9 mouse cellular contexts compared by ENCODE assay signal in genomic region chr11:4174586-4174985, GRCm38 (mm10). TPM values are rescaled to one million over a fixed set of nuclear protein-coding genes. Genes with fewer than 3 reads are reported as not detected.
DNase-seq lines count a peak whose midpoint lies in the region; ATAC-seq lines count a peak whose summit lies in the region.
"Had no signal": no experiment of that assay in that cellular context is flagged by ENCODE, and none has a peak within 500 bp of the region (broad histone marks: within the 10 kb centered on the region; RNA-seq: fewer than 3 reads in every experiment).

No protein-coding gene starts in this region.

- H3K36me3 ChIP-seq in forebrain, embryonic 16.5 days (ENCODE audit: control insufficient read depth, insufficient read depth) = peaks cover 75% of the 10 kb centered on the region
- H3K36me3 ChIP-seq in forebrain, embryonic 14.5 days (ENCODE audit: control insufficient read depth, insufficient read depth, low read length) = peaks cover 100% of the 10 kb centered on the region

- no peaks in the 10 kb centered on the region for H3K27me3 ChIP-seq in forebrain, embryonic 16.5 days (replicated peaks; ENCODE audit: control insufficient read depth, insufficient read depth, low read length)
- H3K27me3 ChIP-seq in forebrain, embryonic 14.5 days (replicated peaks; ENCODE audit: control insufficient read depth, insufficient read depth, low read length) = no peaks in the 10 kb centered on the region
- H3K27me3 ChIP-seq: midbrain, embryonic 12.5 days had no signal

- 0 out of 2 replicates have a peak, but pooled peaks have one; percentile 31 for ATAC-seq in forebrain, embryonic 16.5 days
- ATAC-seq in forebrain, embryonic 14.5 days = no peak
- no peak for ATAC-seq in megakaryocyte, adult 5-6 weeks (ENCODE audit: poor library complexity, severe bottlenecking)
- ATAC-seq in inflammation-experienced regulatory T-cells, adult 6 months = no peak

- 87% methylated on average over 5 of the region's 5 CpGs for WGBS in forebrain, embryonic 16.5 days
- 92% methylated on average over 5 of the region's 5 CpGs for WGBS in forebrain, embryonic 14.5 days

- H3K4me3 ChIP-seq in forebrain, embryonic 16.5 days (replicated peaks; ENCODE audit: low read length) = no peak overlapping the region
- H3K4me3 ChIP-seq in forebrain, embryonic 14.5 days (ENCODE audit: low read depth, low read length) = no peak overlapping the region
- H3K4me3 ChIP-seq: midbrain, embryonic 12.5 days had no signal

- DNase-seq in forebrain, embryonic 14.5 days (ENCODE audit: low spot score) = no peak
- DNase-seq in adrenal gland, postnatal 14 days = peak; percentile 82
- peak; percentile 76 for DNase-seq in heart, adult 8-10 months (ENCODE audit: low spot score)
- peak; percentile 71 to 75 for DNase-seq in left cerebral cortex, postnatal 10 days (ENCODE audit: extremely low spot score in 1 of 2, low spot score in 2 of 2)
- no peak for DNase-seq in c-Kit-positive CD71-positive TER-119-positive erythroid progenitor cells, embryonic 14.5 days (ENCODE audit: low spot score)

- H3K27ac ChIP-seq in forebrain, embryonic 16.5 days (ENCODE audit: low read length) = no peak overlapping the region
- H3K27ac ChIP-seq in forebrain, embryonic 14.5 days (ENCODE audit: low read depth, low read length) = no peak overlapping the region
- H3K27ac ChIP-seq: midbrain, embryonic 12.5 days had no signal

- intact Hi-C loops in left cerebral cortex, postnatal 10 days (cut with DNase I) = no loop called here

- no peaks in the 10 kb centered on the region for H3K9me3 ChIP-seq in forebrain, embryonic 16.5 days (ENCODE audit: control insufficient read depth, low read length)
- no peaks in the 10 kb centered on the region for H3K9me3 ChIP-seq in forebrain, embryonic 14.5 days (replicated peaks; ENCODE audit: control insufficient read depth, low read length)
- H3K9me3 ChIP-seq: midbrain, embryonic 12.5 days had no signal

- no peaks in the 10 kb centered on the region for H3K4me1 ChIP-seq in forebrain, embryonic 16.5 days (replicated peaks; ENCODE audit: control insufficient read depth, insufficient read depth, low read length)
- H3K4me1 ChIP-seq in forebrain, embryonic 14.5 days (ENCODE audit: control insufficient read depth, insufficient read depth, low read length) = no peaks in the 10 kb centered on the region
- H3K4me1 ChIP-seq: midbrain, embryonic 12.5 days had no signal

- H3K4me2 ChIP-seq in forebrain, embryonic 16.5 days (ENCODE audit: low read length) = no peak overlapping the region
- no peak overlapping the region for H3K4me2 ChIP-seq in forebrain, embryonic 14.5 days (ENCODE audit: low read length)
- H3K4me2 ChIP-seq: midbrain, embryonic 12.5 days had no signal

- H3K9ac ChIP-seq in forebrain, embryonic 16.5 days (replicated peaks; ENCODE audit: low read depth, low read length) = no peak overlapping the region
- no peak overlapping the region for H3K9ac ChIP-seq in forebrain, embryonic 14.5 days (ENCODE audit: low read length)
- H3K9ac ChIP-seq: midbrain, embryonic 12.5 days had no signal

RNA-seq across cellular contexts. Expression of gene Tbc1d10a, which starts 12.0 kb away (rescaled TPM):
- 29.1 and 33.4 TPM in 2 replicates for polyA plus RNA-seq in forebrain, embryonic 16.5 days (2015; fragmentation: Nextera tagmentation; extraction: Ambion mirVana)
- 13.3 and 18.3 TPM in 2 replicates for polyA plus RNA-seq in forebrain, embryonic 14.5 days (2014; fragmentation: Nextera tagmentation; extraction: Ambion mirVana)
- total RNA-seq in adrenal gland, postnatal 14 days (2021) = 15.6 and 18.2 TPM in 2 replicates
- 1 to 10 TPM; 7.6 to 9.2 (median 8.2) TPM for total RNA-seq in heart, adult 8-10 months (2022)
- total RNA-seq in left cerebral cortex, postnatal 10 days (2021) = 10 to 100 TPM; 27.4 to 27.8 TPM
- 2.5 and 3.8 TPM in 2 replicates for total RNA-seq in megakaryocyte, adult 5-6 weeks (2015)
- total RNA-seq in megakaryocyte, adult 5-6 weeks (2017) = 5.5 and 8.3 TPM in 2 replicates
- polyA plus RNA-seq in inflammation-experienced regulatory T-cells, adult 6 months (2017; shearing (Covaris generic)) = 10 to 100 TPM; 14.3 to 20.5 (median 19.0) TPM

RNA-seq across cellular contexts. Expression of gene Sf3a1, which starts 14.4 kb away (rescaled TPM):
- polyA plus RNA-seq in forebrain, embryonic 16.5 days (2015; fragmentation: Nextera tagmentation; extraction: Ambion mirVana) = 59.4 and 60.6 TPM in 2 replicates
- 51.5 and 59.3 TPM in 2 replicates for polyA plus RNA-seq in forebrain, embryonic 14.5 days (2014; fragmentation: Nextera tagmentation; extraction: Ambion mirVana)
- 43.7 and 49.8 TPM in 2 replicates for total RNA-seq in adrenal gland, postnatal 14 days (2021)
- total RNA-seq in heart, adult 8-10 months (2022) = 10 to 100 TPM; 25.8 to 34.5 (median 30.4) TPM
- 10 to 100 TPM; 73.9 to 75.1 TPM for total RNA-seq in left cerebral cortex, postnatal 10 days (2021)
- 42.2 and 42.4 TPM in 2 replicates for total RNA-seq in megakaryocyte, adult 5-6 weeks (2015)
- 24.8 and 28.9 TPM in 2 replicates for total RNA-seq in megakaryocyte, adult 5-6 weeks (2017)
- polyA plus RNA-seq in inflammation-experienced regulatory T-cells, adult 6 months (2017; shearing (Covaris generic)) = 10 to 100 TPM; 54.2 to 71.2 (median 66.6) TPM

RNA-seq across cellular contexts. Expression of gene Ccdc157, which starts 14.5 kb away (rescaled TPM):
- 6.7 and 8.0 TPM in 2 replicates for polyA plus RNA-seq in forebrain, embryonic 16.5 days (2015; fragmentation: Nextera tagmentation; extraction: Ambion mirVana)
- polyA plus RNA-seq in forebrain, embryonic 14.5 days (2014; fragmentation: Nextera tagmentation; extraction: Ambion mirVana) = 2.4 and 2.9 TPM in 2 replicates
- total RNA-seq in adrenal gland, postnatal 14 days (2021) = 8.7 and 11.5 TPM in 2 replicates
- 1 to 10 TPM; 3.0 to 4.2 (median 3.6) TPM for total RNA-seq in heart, adult 8-10 months (2022)
- 10 to 100 TPM; 13.8 to 15.5 TPM for total RNA-seq in left cerebral cortex, postnatal 10 days (2021)
- 1.1 TPM in 1 of 2 replicates, not detected in the other for total RNA-seq in megakaryocyte, adult 5-6 weeks (2015)
- 0.44 and 1.3 TPM in 2 replicates for total RNA-seq in megakaryocyte, adult 5-6 weeks (2017)
- polyA plus RNA-seq in inflammation-experienced regulatory T-cells, adult 6 months (2017; shearing (Covaris generic)) = 1 to 10 TPM; 1.5 to 2.9 (median 2.9) TPM

RNA-seq across cellular contexts. Expression of gene Rnf215, which starts 39.6 kb away (rescaled TPM):
- 51.7 and 52.6 TPM in 2 replicates for polyA plus RNA-seq in forebrain, embryonic 16.5 days (2015; fragmentation: Nextera tagmentation; extraction: Ambion mirVana)
- polyA plus RNA-seq in forebrain, embryonic 14.5 days (2014; fragmentation: Nextera tagmentation; extraction: Ambion mirVana) = 44.3 and 45.5 TPM in 2 replicates
- total RNA-seq in adrenal gland, postnatal 14 days (2021) = 17.2 and 25.2 TPM in 2 replicates
- total RNA-seq in heart, adult 8-10 months (2022) = 10 to 100 TPM in 3 of 4 experiments, 1 to 10 TPM in 1; 10.0 to 14.2 (median 11.2) TPM
- 10 to 100 TPM; 43.4 to 45.8 TPM for total RNA-seq in left cerebral cortex, postnatal 10 days (2021)
- 6.3 and 7.7 TPM in 2 replicates for total RNA-seq in megakaryocyte, adult 5-6 weeks (2015)
- 12.8 and 14.8 TPM in 2 replicates for total RNA-seq in megakaryocyte, adult 5-6 weeks (2017)
- polyA plus RNA-seq in inflammation-experienced regulatory T-cells, adult 6 months (2017; shearing (Covaris generic)) = 10 to 100 TPM in 1 of 3 experiments, 1 to 10 TPM in 2; 7.5 to 10.4 (median 8.4) TPM

RNA-seq across cellular contexts. Expression of gene Castor1, which starts 43.4 kb away (rescaled TPM):
- 2.3 TPM in 2 replicates for polyA plus RNA-seq in forebrain, embryonic 16.5 days (2015; fragmentation: Nextera tagmentation; extraction: Ambion mirVana)
- 1.6 and 1.8 TPM in 2 replicates for polyA plus RNA-seq in forebrain, embryonic 14.5 days (2014; fragmentation: Nextera tagmentation; extraction: Ambion mirVana)
- 6.1 and 8.5 TPM in 2 replicates for total RNA-seq in adrenal gland, postnatal 14 days (2021)
- total RNA-seq in heart, adult 8-10 months (2022) = 1 to 10 TPM; 3.5 to 6.9 (median 4.8) TPM
- 1 to 10 TPM; 2.1 to 5.2 TPM for total RNA-seq in left cerebral cortex, postnatal 10 days (2021)
- total RNA-seq in megakaryocyte, adult 5-6 weeks (2015) = 1.2 and 1.3 TPM in 2 replicates
- 1.1 and 2.3 TPM in 2 replicates for total RNA-seq in megakaryocyte, adult 5-6 weeks (2017)
- polyA plus RNA-seq in inflammation-experienced regulatory T-cells, adult 6 months (2017; shearing (Covaris generic)) = 10 to 100 TPM; 25.7 to 42.0 (median 37.8) TPM

Comparison
In these comparisons a context has a peak if more than half of its experiments do, and no peak if none do; other contexts are left out.
1. DNase-seq: peak in adrenal gland, postnatal 14 days (single experiment), heart, adult 8-10 months (single experiment) and left cerebral cortex, postnatal 10 days (2 of 2); none in forebrain, embryonic 14.5 days (single experiment) and c-Kit-positive CD71-positive TER-119-positive erythroid progenitor cells, embryonic 14.5 days (single experiment).